ENCODE assay signal across 24 mouse cellular contexts in genomic region chr1:36682620-36683355, GRCm38 (mm10). TPM values are rescaled to one million over a fixed set of nuclear protein-coding genes. Genes with fewer than 3 reads are reported as not detected.
A peak's percentile ranks its signal among the peaks of the same experiment; 100 is the strongest.
DNase-seq lines count a peak whose midpoint lies in the region; ATAC-seq and TF ChIP-seq lines count a peak whose summit lies in the region.
"Had no signal": no experiment of that assay in that cellular context is flagged by ENCODE, and none has a peak within 500 bp of the region (broad histone marks: within the 10 kb centered on the region; RNA-seq: fewer than 3 reads in every experiment).

Gene Fam178b, minus strand, starts transcription at chr1:36683183.

- H3K36me3 ChIP-seq in hindbrain, embryonic 10.5 days, result no peaks in the 10 kb centered on the region
- H3K36me3 ChIP-seq in hindbrain, postnatal 0 days (ENCODE audit: insufficient read depth, low read length), result no peaks in the 10 kb centered on the region
- H3K36me3 ChIP-seq in midbrain, embryonic 10.5 days, result no peaks in the 10 kb centered on the region
- H3K36me3 ChIP-seq in midbrain, embryonic 13.5 days, result no peaks in the 10 kb centered on the region
- H3K36me3 ChIP-seq: embryonic facial prominence, embryonic 12.5 days; heart, embryonic 13.5 days; limb, embryonic 13.5 days; liver, embryonic 13.5 days; lung, embryonic 15.5 days; midbrain, embryonic 12.5 days; neural tube, embryonic 15.5 days had no signal

- no peak for TF ChIP-seq CTCF in hindbrain, postnatal 0 days (IDR thresholded peaks at IDR 0.05; ENCODE audit: low read depth)

- no peak within 1 kb of the TSS for H3K4me3 ChIP-seq in hindbrain, embryonic 10.5 days
- no peak within 1 kb of the TSS for H3K4me3 ChIP-seq in hindbrain, postnatal 0 days (ENCODE audit: low read length)
- no peak within 1 kb of the TSS for H3K4me3 ChIP-seq in midbrain, embryonic 10.5 days
- H3K4me3 ChIP-seq in midbrain, embryonic 13.5 days (replicated peaks), result no peak within 1 kb of the TSS
- H3K4me3 ChIP-seq: embryonic facial prominence, embryonic 12.5 days; gastrocnemius, adult 2 months; heart, embryonic 13.5 days; limb, embryonic 13.5 days; liver, embryonic 13.5 days; lung, embryonic 15.5 days; midbrain, embryonic 12.5 days; neural tube, embryonic 15.5 days had no signal

- no peak for DNase-seq in hindbrain, embryonic 10.5 days (ENCODE audit: low spot score)
- no peak for DNase-seq in hindbrain, postnatal 0 days (ENCODE audit: low spot score)
- no peak for DNase-seq in midbrain, embryonic 10.5 days (ENCODE audit: low spot score)
- DNase-seq in ZHBTc4 (ENCODE audit: low read depth, low spot score), result peak; percentile 86
- peak; percentile 87 for DNase-seq in testis, postnatal 14 days (ENCODE audit: low spot score)
- DNase-seq in thymus, postnatal 25 days, result no peak
- no peak for DNase-seq in thymus, postnatal 10 days (ENCODE audit: low spot score in 2 of 2)
- DNase-seq: B cell, adult 2 months; cerebellum, adult 8-10 months; gastrocnemius, adult 2 months; kidney, postnatal 36 days; layer of hippocampus, adult 9-11 months; liver, embryonic 13.5 days; thymus, adult 18-20 months had no signal

- H3K4me2 ChIP-seq in hindbrain, postnatal 0 days (ENCODE audit: low read depth, low read length), result no peak within 1 kb of the TSS
- no peak within 1 kb of the TSS for H3K4me2 ChIP-seq in midbrain, embryonic 13.5 days (replicated peaks)
- H3K4me2 ChIP-seq: embryonic facial prominence, embryonic 12.5 days; heart, embryonic 13.5 days; hindbrain, embryonic 14.5 days; limb, embryonic 13.5 days; liver, embryonic 13.5 days; lung, embryonic 15.5 days; midbrain, embryonic 12.5 days; neural tube, embryonic 15.5 days had no signal

- no peak for ATAC-seq in hindbrain, postnatal 0 days
- ATAC-seq in midbrain, embryonic 13.5 days, result no peak
- ATAC-seq: intestine, postnatal 0 days had no signal

- H3K9me3 ChIP-seq in hindbrain, embryonic 10.5 days, result no peaks in the 10 kb centered on the region
- H3K9me3 ChIP-seq in hindbrain, postnatal 0 days (ENCODE audit: low read length), result no peaks in the 10 kb centered on the region
- H3K9me3 ChIP-seq in midbrain, embryonic 10.5 days (replicated peaks), result no peaks in the 10 kb centered on the region
- no peaks in the 10 kb centered on the region for H3K9me3 ChIP-seq in midbrain, embryonic 13.5 days
- H3K9me3 ChIP-seq: embryonic facial prominence, embryonic 12.5 days; heart, embryonic 13.5 days; limb, embryonic 13.5 days; liver, embryonic 13.5 days; lung, embryonic 15.5 days; midbrain, embryonic 12.5 days; neural tube, embryonic 15.5 days had no signal

- peaks cover 13% of the 10 kb centered on the region; the same call in 1 of the 2 replicates for H3K4me1 ChIP-seq in hindbrain, embryonic 10.5 days (replicated peaks)
- no peaks in the 10 kb centered on the region for H3K4me1 ChIP-seq in hindbrain, postnatal 0 days (ENCODE audit: insufficient read depth, low read length)
- H3K4me1 ChIP-seq in midbrain, embryonic 10.5 days, result peaks cover 14% of the 10 kb centered on the region
- H3K4me1 ChIP-seq in midbrain, embryonic 13.5 days (replicated peaks), result peaks cover 5% of the 10 kb centered on the region; the same call in 1 of the 2 replicates
- H3K4me1 ChIP-seq: embryonic facial prominence, embryonic 12.5 days had no signal

- H3K27ac ChIP-seq in hindbrain, embryonic 10.5 days, result peak within 1 kb of the TSS; percentile 54
- no peak within 1 kb of the TSS for H3K27ac ChIP-seq in hindbrain, postnatal 0 days
- peak within 1 kb of the TSS; percentile 46; the same call in 1 of the 2 replicates for H3K27ac ChIP-seq in midbrain, embryonic 10.5 days (replicated peaks)
- no peak within 1 kb of the TSS for H3K27ac ChIP-seq in midbrain, embryonic 13.5 days
- H3K27ac ChIP-seq: embryonic facial prominence, embryonic 12.5 days; heart, embryonic 13.5 days; hindbrain, embryonic 14.5 days; limb, embryonic 13.5 days; liver, embryonic 13.5 days; lung, embryonic 15.5 days; macrophage; midbrain, embryonic 12.5 days; neural tube, embryonic 15.5 days had no signal

- no peaks in the 10 kb centered on the region for H3K27me3 ChIP-seq in hindbrain, embryonic 10.5 days (ENCODE audit: insufficient read depth, poor library complexity, severe bottlenecking)
- no peaks in the 10 kb centered on the region for H3K27me3 ChIP-seq in hindbrain, postnatal 0 days (ENCODE audit: insufficient read depth, low read length)
- peaks cover 10% of the 10 kb centered on the region; the same call in 1 of the 2 replicates for H3K27me3 ChIP-seq in midbrain, embryonic 10.5 days (ENCODE audit: low read depth, poor library complexity, severe bottlenecking)
- no peaks in the 10 kb centered on the region for H3K27me3 ChIP-seq in midbrain, embryonic 13.5 days
- H3K27me3 ChIP-seq: embryonic facial prominence, embryonic 12.5 days; heart, embryonic 13.5 days; limb, embryonic 13.5 days; liver, embryonic 13.5 days; lung, embryonic 15.5 days; midbrain, embryonic 12.5 days; neural tube, embryonic 15.5 days had no signal

- H3K9ac ChIP-seq in hindbrain, postnatal 0 days (replicated peaks; ENCODE audit: low read length), result no peak within 1 kb of the TSS
- H3K9ac ChIP-seq in midbrain, embryonic 13.5 days (replicated peaks), result no peak within 1 kb of the TSS
- H3K9ac ChIP-seq: embryonic facial prominence, embryonic 12.5 days; heart, embryonic 13.5 days; hindbrain, embryonic 14.5 days; limb, embryonic 13.5 days; liver, embryonic 13.5 days; lung, embryonic 15.5 days; midbrain, embryonic 12.5 days; neural tube, embryonic 15.5 days had no signal

- 91% methylated on average over 39 of the region's 39 CpGs for WGBS in hindbrain, embryonic 10.5 days
- WGBS in hindbrain, postnatal 0 days, result 92% methylated on average over 39 of the region's 39 CpGs
- WGBS in midbrain, embryonic 10.5 days, result 94% methylated on average over 39 of the region's 39 CpGs
- 94% methylated on average over 39 of the region's 39 CpGs for whole genome bisulfite sequencing in midbrain, embryonic 13.5 days

RNA-seq across cellular contexts. Expression of gene Fam178b, which starts in this region (rescaled TPM):
- polyA plus RNA-seq in hindbrain, embryonic 10.5 days (2016; fragmentation: Nextera tagmentation; extraction: Ambion mirVana), result 0.42 and 0.46 TPM in 2 replicates
- total RNA-seq in hindbrain, postnatal 0 days (2014; rRNA removed), result not detected in 2 replicates
- polyA plus RNA-seq in hindbrain, postnatal 0 days (2015; fragmentation: Nextera tagmentation; extraction: Ambion mirVana), result 0.21 and 0.41 TPM in 2 replicates
- 0.33 and 0.50 TPM in 2 replicates for polyA plus RNA-seq in midbrain, embryonic 10.5 days (2016; fragmentation: Nextera tagmentation; extraction: Ambion mirVana)
- polyA plus RNA-seq in midbrain, embryonic 13.5 days (2015; fragmentation: Nextera tagmentation; extraction: Ambion mirVana), result not detected in 2 replicates
- polyA plus RNA-seq: hindbrain, embryonic 14.5 days; macrophage; midbrain, embryonic 12.5 days had no signal

Comparison
In these comparisons a context has a peak if more than half of its experiments do, and no peak if none do; other contexts are left out.
1. H3K27ac ChIP-seq: peak in hindbrain, embryonic 10.5 days (single experiment) and midbrain, embryonic 10.5 days (single experiment); none in hindbrain, postnatal 0 days (single experiment) and midbrain, embryonic 13.5 days (single experiment).
2. DNase-seq: peak in ZHBTc4 (single experiment) and testis, postnatal 14 days (single experiment); none in hindbrain, embryonic 10.5 days (single experiment), hindbrain, postnatal 0 days (single experiment), midbrain, embryonic 10.5 days (single experiment), thymus, postnatal 25 days (single experiment) and thymus, postnatal 10 days (0 of 2).